Mouse (Mus musculus) heart, embryonic 15.5 days (tissue): ENCODE measurements at regions not wholly inside any gene's neighbourhood (a gene's known extent, or its start where the extent isn't known, plus 50 kb on each side); places are given as distances from the start of the nearest gene placed in this dataset.

Experiments
- ATAC-seq: fragments of 200-750 bp; cut with Nextera tagmentation; replicated peaks from 2 replicates; pipeline ENCODE4 v1.8.0; 2017; ENCODE audit warnings: low read depth, moderate TSS enrichment; ENCODE audit not compliant: insufficient number of reproducible peaks, insufficient read depth, low FRiP score
- H3K27ac ChIP-seq: fragments of 300-500 bp; sonication (generic); 2 replicates; pipeline ENCODE4 v1.5.1; 2015; ENCODE audit warnings: mild to moderate bottlenecking, inconsistent platforms
- H3K27me3 ChIP-seq: fragments of 300-500 bp; sonication (generic); 2 replicates; pipeline ENCODE4 v1.6.1; 2015; ENCODE audit warnings: inconsistent platforms
- H3K36me3 ChIP-seq: fragments of 300-500 bp; sonication (generic); 2 replicates; pipeline ENCODE4 v1.6.1; 2015; ENCODE audit warnings: mild to moderate bottlenecking, inconsistent platforms
- H3K4me1 ChIP-seq: fragments of 300-500 bp; sonication (generic); replicated peaks from 2 replicates; pipeline ENCODE4 v1.6.1; 2015; ENCODE audit warnings: inconsistent platforms
- H3K4me2 ChIP-seq: fragments of 300-500 bp; sonication (generic); 2 replicates; pipeline ENCODE4 v1.6.1; 2015; ENCODE audit warnings: inconsistent platforms, mild to moderate bottlenecking, moderate library complexity
- H3K4me3 ChIP-seq: fragments of 300-500 bp; sonication (generic); 2 replicates; pipeline ENCODE4 v1.5.1; 2015; ENCODE audit warnings: mild to moderate bottlenecking, inconsistent platforms
- H3K9ac ChIP-seq: fragments of 300-500 bp; sonication (generic); 2 replicates; pipeline ENCODE4 v1.6.1; 2015; ENCODE audit warnings: mild to moderate bottlenecking, inconsistent platforms
- H3K9me3 ChIP-seq: fragments of 300-500 bp; sonication (generic); replicated peaks from 2 replicates; pipeline ENCODE4 v1.6.1; 2016; ENCODE audit warnings: inconsistent platforms
- WGBS: fragments of 180-500 bp; shearing (Covaris S2); methylation state at CpG from one replicate; pipeline ENCODE4 v1.1.7; 2015; ENCODE audit warnings: mixed read lengths; 5-methylcytosine and 5-hydroxymethylcytosine counted together

- Histone ChIP-seq H3K4me2 (no peak overlapping the region), H3K36me3 (no peaks in the 10 kb centered on the region), H3K4me1 (peaks cover 4% of the 10 kb centered on the region; the same call in 1 of the 2 replicates), H3K4me3 (no peak overlapping the region), H3K27ac (no peak overlapping the region), H3K27me3 (peaks cover 52% of the 10 kb centered on the region), H3K9me3 (no peaks in the 10 kb centered on the region), H3K9ac (no peak overlapping the region)
- whole genome bisulfite sequencing = 15% methylated on average over 7 of the region's 7 CpGs
- no peak for ATAC-seq
Measured at GRCm38 (mm10) chr9:61597287-61597686, 225.1 kb downstream of the Tle3 start.

GRCm38 (mm10) chr9:61596410-61597108 is 224.4 kb downstream of the Tle3 start:
- no peak overlapping the region for H3K4me2 ChIP-seq
- no peak overlapping the region for H3K9ac ChIP-seq
- no peak for ATAC-seq

GRCm38 (mm10) chr9:61595170-61595967 is 223.2 kb downstream of the Tle3 start:
- Histone ChIP-seq H3K9ac (no peak overlapping the region), H3K27me3 (peaks cover 52% of the 10 kb centered on the region), H3K4me2 (no peak overlapping the region), H3K4me3 (no peak overlapping the region), H3K36me3 (no peaks in the 10 kb centered on the region), H3K4me1 (peaks cover 4% of the 10 kb centered on the region; the same call in 1 of the 2 replicates), H3K9me3 (no peaks in the 10 kb centered on the region), H3K27ac (no peak overlapping the region)
- WGBS = 74% methylated on average over 9 of the region's 9 CpGs
- no peak for ATAC-seq

More at GRCm38 (mm10) chr9:61596410-61597108, 224.4 kb downstream of the Tle3 start:
- H3K27ac ChIP-seq = no peak overlapping the region
- peaks cover 4% of the 10 kb centered on the region; the same call in 1 of the 2 replicates for H3K4me1 ChIP-seq
- H3K27me3 ChIP-seq = peaks cover 52% of the 10 kb centered on the region
- H3K4me3 ChIP-seq = no peak overlapping the region
- no peaks in the 10 kb centered on the region for H3K36me3 ChIP-seq
- WGBS = 41% methylated on average over 17 of the region's 17 CpGs
- H3K9me3 ChIP-seq = no peaks in the 10 kb centered on the region

- 83% methylated on average over 6 of the region's 6 CpGs for WGBS
Measured at GRCm38 (mm10) chr9:61593991-61594390, 221.8 kb downstream of the Tle3 start.

GRCm38 (mm10) chr9:61589727-61590299 is 217.6 kb downstream of the Tle3 start:
- Histone ChIP-seq H3K27me3 (peaks cover 15% of the 10 kb centered on the region; the same call in 1 of the 2 replicates), H3K9me3 (no peaks in the 10 kb centered on the region), H3K27ac (no peak overlapping the region), H3K4me1 (no peaks in the 10 kb centered on the region), H3K4me3 (no peak overlapping the region), H3K36me3 (no peaks in the 10 kb centered on the region), H3K9ac (no peak overlapping the region), H3K4me2 (no peak overlapping the region)
- 78% methylated on average over 10 of the region's 10 CpGs for WGBS
- no peak for ATAC-seq

More at GRCm38 (mm10) chr9:61593991-61594390, 221.8 kb downstream of the Tle3 start:
- no peak for ATAC-seq
- no peaks in the 10 kb centered on the region for H3K36me3 ChIP-seq
- no peak overlapping the region for H3K27ac ChIP-seq
- H3K4me1 ChIP-seq = peaks cover 4% of the 10 kb centered on the region; the same call in 1 of the 2 replicates
- no peak overlapping the region for H3K4me2 ChIP-seq
- no peak overlapping the region for H3K9ac ChIP-seq
- H3K27me3 ChIP-seq = peaks cover 49% of the 10 kb centered on the region
- H3K9me3 ChIP-seq = no peaks in the 10 kb centered on the region
- no peak overlapping the region for H3K4me3 ChIP-seq

GRCm38 (mm10) chr9:61583281-61584072 is 211.3 kb downstream of the Tle3 start:
- Histone ChIP-seq H3K4me3 (no peak overlapping the region), H3K4me2 (no peak overlapping the region), H3K27ac (no peak overlapping the region), H3K9ac (no peak overlapping the region), H3K4me1 (peaks cover 6% of the 10 kb centered on the region; the same call in 1 of the 2 replicates), H3K36me3 (no peaks in the 10 kb centered on the region), H3K27me3 (peaks cover 20% of the 10 kb centered on the region; the same call in 1 of the 2 replicates), H3K9me3 (no peaks in the 10 kb centered on the region)
- no peak for ATAC-seq
- WGBS = 58% methylated on average over 21 of the region's 21 CpGs

- H3K4me3 ChIP-seq = no peak overlapping the region
- no peak overlapping the region for H3K9ac ChIP-seq
- no peak for ATAC-seq
- H3K27me3 ChIP-seq = peaks cover 24% of the 10 kb centered on the region; the same call in 1 of the 2 replicates
- H3K9me3 ChIP-seq = no peaks in the 10 kb centered on the region
- no peaks in the 10 kb centered on the region for H3K36me3 ChIP-seq
- H3K4me1 ChIP-seq = peaks cover 6% of the 10 kb centered on the region; the same call in 1 of the 2 replicates
- WGBS = 84% methylated on average over 6 of the region's 6 CpGs
- no peak overlapping the region for H3K4me2 ChIP-seq
- H3K27ac ChIP-seq = no peak overlapping the region
Measured at GRCm38 (mm10) chr9:61581046-61581445, 208.9 kb downstream of the Tle3 start.

- no peaks in the 10 kb centered on the region for H3K9me3 ChIP-seq
- H3K9ac ChIP-seq = no peak overlapping the region
- H3K4me2 ChIP-seq = no peak overlapping the region
- H3K27me3 ChIP-seq = peaks cover 31% of the 10 kb centered on the region
- no peak overlapping the region for H3K4me3 ChIP-seq
- WGBS = 71% methylated on average over 5 of the region's 5 CpGs
- no peaks in the 10 kb centered on the region for H3K36me3 ChIP-seq
- H3K4me1 ChIP-seq = peaks cover 7% of the 10 kb centered on the region
- H3K27ac ChIP-seq = no peak overlapping the region
- no peak for ATAC-seq
Measured at GRCm38 (mm10) chr9:61578255-61578654, 206.1 kb downstream of the Tle3 start.

- H3K27me3 ChIP-seq = peaks cover 32% of the 10 kb centered on the region
- no peak overlapping the region for H3K4me2 ChIP-seq
- peaks cover 7% of the 10 kb centered on the region for H3K4me1 ChIP-seq
- H3K36me3 ChIP-seq = no peaks in the 10 kb centered on the region
- H3K9me3 ChIP-seq = no peaks in the 10 kb centered on the region
- no peak overlapping the region for H3K9ac ChIP-seq
- no peak overlapping the region for H3K27ac ChIP-seq
- H3K4me3 ChIP-seq = no peak overlapping the region
- ATAC-seq = no peak
- 27% methylated on average over 21 of the region's 21 CpGs for WGBS
Measured at GRCm38 (mm10) chr9:61573634-61574359, 201.6 kb downstream of the Tle3 start.

- no peak overlapping the region for H3K4me2 ChIP-seq
- H3K4me1 ChIP-seq = no peaks in the 10 kb centered on the region
- H3K27ac ChIP-seq = no peak overlapping the region
- 50% methylated on average over 8 of the region's 8 CpGs for WGBS
- no peak overlapping the region for H3K4me3 ChIP-seq
- H3K9me3 ChIP-seq = no peaks in the 10 kb centered on the region
- H3K9ac ChIP-seq = no peak overlapping the region
- peaks cover 20% of the 10 kb centered on the region for H3K27me3 ChIP-seq
- no peak for ATAC-seq
- no peaks in the 10 kb centered on the region for H3K36me3 ChIP-seq
Measured at GRCm38 (mm10) chr9:61563017-61563416, 190.9 kb downstream of the Tle3 start.
